Mouse (Mus musculus) retina, postnatal 7 days (tissue): Measurements from ENCODE around the gene Sema4c.
A peak's percentile ranks its signal among the peaks of the same experiment; 100 is the strongest.

ENCODE experiments used
- DNase-seq: peaks from one replicate; pipeline ENCODE4 v3.0.0-alpha.2; 2012; ENCODE audit warnings: low read depth, low spot score

Gene Sema4c

DNA sequence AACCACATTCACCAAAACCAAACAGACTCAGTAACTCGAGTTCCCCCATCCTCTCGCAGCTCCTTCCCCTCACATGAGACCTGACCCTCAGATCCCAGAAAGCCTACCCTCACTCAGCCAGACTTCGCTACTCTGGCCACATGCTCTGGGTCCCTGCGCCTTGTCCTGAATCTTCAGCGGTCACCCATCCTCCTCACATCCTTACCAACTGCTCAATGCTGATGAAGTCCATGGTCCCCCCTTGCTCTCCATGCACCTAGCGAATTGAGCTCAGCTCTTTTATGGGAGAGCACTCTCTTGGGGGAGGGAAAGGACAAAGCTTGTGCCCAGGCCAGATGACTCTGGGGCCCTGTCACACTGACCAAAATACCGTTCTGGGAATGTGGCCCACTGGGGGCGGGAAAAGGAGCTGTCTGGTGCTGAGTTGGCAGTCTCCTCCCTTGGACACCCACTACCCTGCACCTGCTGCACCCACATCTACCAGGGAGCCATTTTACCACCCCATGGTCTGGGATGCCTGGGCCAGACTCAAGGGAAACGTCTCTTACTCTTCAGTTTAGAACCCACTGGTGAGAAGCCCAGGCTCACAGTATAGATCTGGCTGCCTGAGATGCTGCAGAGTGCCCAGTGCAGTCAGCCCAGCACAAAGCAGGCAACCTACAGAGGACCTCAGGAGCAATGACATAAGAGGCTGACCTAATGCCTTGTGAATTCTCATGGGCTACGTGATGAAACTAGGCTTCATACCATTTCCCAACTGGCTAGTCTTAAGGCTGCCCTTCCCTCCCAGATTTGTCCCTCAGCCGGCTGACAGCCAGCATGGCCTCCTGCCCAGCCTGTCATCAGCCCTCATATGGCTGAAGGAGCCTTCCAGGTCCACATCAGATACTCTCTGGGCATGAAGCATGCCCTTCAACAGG lies 22.4 kb downstream of the Sema4c start:
- DNase-seq: no peak

DNA sequence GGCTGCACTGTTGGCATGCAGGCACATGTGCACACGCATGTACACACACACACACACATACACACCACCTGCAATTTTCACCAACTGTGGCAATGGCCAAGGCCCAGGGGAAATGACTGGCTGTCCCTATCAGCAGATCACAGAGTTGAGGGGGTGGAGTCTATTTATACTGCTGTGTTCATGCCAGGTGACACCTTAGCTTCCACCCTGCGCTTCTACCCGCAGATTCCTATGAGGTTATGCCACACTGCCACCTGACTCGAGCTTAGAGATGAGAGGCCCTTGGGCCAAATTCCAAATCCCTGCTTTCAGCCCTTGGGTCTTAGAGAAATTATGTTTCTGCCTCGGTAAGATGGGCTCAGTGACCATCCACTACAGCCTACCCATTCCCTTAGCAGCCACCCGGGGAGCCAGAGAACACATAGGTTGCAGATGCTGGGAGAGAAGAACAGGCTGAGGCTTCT lies 23.5 kb downstream of the Sema4c start:
- no peak for DNase-seq

DNA sequence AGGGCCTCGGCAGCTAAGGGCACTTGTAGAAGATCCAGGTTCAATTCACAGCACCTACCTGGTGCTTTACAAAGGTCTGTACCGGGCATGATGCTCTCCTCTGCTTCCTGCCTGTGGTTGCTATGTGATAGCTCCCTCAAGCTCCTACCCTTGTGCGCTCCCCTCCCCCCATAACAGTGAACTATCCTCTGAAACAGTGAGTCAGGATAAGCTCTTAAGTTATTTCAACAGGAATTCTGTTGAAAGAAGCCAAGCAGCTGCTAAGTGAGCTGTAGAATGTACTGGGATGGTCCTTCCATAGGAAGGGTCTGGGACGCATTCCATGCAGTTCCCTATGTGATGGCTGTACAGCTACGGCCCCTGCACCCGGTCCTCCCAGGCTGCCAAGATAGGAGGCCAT lies 24.6 kb downstream of the Sema4c start:
- no peak for DNase-seq

DNA sequence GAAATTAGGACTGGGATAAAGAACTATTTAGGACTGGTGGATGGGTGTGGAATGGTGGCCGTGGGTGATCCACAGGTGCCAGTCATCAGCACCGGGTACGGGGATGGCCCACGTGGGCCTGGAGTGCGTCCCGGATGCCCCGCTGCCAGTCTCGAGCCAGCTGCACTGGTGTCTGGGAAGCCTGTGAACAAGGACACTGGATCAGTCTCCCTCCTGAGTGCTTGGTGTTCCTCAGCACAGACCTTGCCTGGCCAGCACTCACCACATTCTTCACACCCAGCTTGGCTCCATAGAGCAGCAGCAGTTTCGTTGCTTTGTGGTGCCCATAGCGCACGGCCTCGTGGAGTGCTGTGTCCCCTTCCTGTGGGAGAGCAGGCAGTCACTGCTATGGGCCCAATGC lies 26.7 kb downstream of the Sema4c start:
- DNase-seq: no peak

DNA sequence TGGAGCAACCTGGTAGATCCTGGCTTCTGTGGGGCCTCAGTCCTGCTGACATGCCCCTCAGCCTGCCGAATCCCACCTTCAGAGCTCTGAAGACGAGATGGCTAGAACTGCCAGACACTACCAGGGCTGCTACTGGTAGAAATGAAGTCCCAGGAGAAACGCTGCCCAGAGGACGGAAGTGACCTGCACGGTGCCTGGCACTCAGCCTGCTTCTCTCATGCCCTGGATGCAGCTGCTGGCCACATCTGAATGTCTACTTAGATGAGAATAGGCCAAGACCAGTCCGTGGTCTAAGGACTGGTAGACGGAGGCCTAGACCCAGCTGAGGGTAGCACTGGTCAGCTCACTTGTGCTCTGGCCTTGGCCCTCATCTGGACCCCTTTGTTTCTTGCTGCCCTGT lies 27.2 kb downstream of the Sema4c start:
- no peak for DNase-seq

DNA sequence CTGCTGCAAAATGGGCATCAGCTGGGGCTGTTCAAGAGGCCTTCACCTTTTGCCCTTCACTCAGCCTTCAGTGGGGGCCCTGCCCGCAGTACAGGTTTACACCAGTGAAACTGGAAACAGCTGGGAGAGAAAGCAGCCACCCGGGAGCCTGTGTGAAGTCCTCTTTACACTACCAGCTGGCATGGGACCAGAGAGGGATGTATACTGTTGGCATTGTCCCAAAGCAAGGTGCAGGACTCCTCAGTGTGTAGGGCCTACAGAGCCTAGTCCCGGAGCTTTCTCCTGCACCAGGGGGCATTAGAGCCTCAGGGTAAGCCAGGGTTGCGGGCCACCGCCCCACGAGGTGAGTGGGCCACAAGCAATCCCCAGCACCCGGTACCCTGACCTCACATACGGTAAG lies 27.7 kb downstream of the Sema4c start:
- DNase-seq: no peak

DNA sequence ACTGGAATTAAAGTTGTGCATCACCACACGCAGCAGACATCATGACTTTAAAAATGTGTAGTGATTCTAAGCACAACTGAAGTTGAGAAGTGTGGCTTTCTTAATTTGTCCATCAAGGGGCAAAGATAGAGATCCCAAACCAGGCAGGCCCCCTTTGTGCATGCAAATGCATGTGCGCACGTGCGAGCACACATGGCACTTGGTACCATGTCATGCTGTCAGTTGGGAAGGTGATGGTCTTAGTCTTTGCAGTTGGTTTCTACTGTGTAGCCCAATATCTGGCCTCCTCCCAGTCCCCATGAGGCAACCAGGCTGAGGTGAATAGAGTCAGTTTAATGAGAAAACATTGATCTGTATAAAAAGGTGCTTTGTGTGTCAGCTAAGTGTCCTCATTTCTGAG lies 28.3 kb downstream of the Sema4c start:
- DNase-seq: no peak

DNA sequence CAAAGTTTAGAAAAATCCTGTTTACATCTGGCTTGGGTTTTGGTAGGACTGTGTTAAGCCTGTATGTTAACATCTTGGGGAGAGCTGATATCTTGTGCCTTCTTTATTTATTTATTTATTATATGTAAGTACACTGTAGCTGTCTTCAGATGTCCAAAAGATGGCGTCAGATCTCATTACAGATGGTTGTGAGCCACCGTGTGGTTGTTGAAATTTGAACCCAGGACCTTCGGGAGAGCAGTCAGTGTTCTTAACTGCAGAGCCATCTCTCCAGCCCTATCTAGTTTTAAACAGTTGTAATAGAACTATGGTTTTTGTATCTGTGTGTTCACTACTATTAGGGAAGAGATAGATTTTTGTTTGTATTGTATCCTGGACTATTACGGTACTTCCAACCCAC lies 28.9 kb downstream of the Sema4c start:
- DNase-seq: no peak

DNA sequence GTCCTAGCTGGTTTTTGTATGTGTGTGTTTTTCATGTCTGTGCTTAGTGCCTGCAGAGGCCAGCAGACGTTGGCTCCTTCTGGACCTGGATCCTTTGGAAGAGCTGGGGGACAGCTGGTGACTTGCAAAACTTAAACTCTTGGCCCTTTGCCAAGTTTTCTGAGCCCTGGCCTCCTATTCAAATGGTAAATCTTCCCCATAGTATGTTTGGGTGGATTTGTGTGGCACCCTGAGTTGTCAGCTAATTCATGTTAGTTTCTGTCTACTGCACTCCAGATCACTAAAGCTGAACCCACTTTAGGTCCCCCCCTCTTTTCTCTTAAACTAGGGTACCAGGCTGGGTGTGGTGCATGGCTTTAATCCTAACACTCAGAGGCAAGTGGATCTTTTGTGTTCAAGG lies 29.8 kb downstream of the Sema4c start:
- DNase-seq: no peak

DNA sequence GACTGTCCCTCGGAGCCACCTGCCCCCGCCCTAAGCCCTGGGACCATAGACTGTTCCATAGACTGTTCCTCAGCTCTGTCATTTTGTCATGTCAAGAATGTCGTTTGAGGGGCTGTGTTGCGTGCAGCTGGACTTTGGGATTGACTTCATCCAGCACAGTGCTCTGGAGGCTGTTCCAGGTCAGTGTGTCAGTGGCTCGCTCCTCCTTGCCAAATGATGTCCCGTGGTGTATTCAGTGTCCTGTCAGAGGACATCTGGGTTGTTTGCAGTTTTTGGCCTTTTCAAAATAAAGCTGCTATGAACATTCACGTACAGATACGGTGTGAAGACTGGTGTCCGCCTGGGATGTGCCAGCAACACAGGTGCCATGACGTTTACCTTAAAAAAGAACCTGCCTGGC lies 31.2 kb downstream of the Sema4c start:
- no peak for DNase-seq

DNA sequence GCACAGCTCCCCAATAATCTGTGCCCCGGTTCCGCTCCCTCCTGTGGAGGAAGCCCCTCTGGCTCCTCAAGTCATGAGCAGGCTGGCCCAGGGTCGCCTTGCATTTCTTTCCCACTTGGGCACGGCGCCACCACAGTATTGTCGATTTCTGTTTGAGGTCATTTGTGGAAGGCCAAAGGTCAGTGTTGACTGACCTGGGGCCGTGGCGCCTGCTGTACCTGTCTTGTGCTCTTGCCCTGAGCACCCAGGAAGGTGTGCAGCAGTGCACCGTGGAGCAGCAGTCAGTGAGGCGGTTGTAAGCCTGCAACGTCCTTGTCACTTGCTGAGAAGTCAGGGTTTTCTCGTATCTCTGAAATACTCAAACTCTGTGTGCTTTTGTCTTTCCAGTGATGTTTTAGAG lies 32.4 kb downstream of the Sema4c start:
- DNase-seq: no peak

DNA sequence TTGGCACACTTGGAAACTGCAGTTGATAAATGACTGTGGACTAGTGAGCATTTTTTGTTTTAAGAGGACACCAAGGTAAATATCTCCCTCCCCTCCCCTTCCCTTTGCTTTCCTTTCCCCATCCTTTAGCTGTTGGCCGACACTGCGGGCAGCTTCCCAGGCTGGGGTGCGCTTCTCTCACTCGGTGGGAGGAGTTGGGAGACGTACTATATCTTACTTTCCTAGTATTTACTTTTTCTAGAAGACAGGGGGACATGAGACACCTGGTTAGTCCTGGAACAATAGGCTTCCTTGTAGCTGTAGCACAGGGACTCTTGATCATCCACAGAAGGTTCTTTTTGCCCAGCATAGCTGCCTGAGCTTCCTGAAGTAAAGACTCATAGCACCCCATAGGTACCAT lies 34.1 kb downstream of the Sema4c start:
- no peak for DNase-seq

DNA sequence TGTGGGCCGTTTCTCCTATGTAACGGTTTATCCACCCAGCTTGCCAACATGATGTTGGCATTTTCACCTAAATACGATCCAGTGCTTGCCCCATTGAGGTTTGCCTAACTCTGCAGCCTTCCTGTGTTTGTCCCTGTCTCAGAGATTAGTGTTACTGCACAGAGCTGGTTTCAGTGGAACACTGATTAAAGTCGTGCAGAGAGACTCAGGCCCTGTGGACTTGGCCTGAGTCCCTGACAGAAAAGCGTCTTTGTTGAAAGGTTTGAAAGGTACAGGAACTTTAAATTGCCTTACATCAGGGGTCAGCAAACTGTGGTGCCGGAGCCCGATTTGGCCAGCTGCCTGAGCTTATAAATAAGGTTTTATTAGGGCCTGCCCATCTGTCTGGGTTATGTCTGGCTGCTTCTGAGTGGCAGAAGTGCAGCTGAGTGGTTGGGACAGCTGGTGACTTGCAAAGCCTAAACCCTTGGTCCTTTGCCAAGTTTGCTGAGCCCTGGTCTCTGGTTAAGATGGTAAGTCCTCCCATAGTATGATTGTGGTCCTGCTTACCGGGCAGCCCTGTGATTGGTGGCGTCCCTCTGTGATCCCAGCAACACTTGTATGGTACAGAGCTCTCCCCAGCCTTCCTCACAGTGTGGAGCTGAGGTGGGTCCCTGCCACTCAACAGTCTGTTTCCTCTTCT lies 34.7 kb downstream of the Sema4c start:
- peak; percentile 87 for DNase-seq

DNA sequence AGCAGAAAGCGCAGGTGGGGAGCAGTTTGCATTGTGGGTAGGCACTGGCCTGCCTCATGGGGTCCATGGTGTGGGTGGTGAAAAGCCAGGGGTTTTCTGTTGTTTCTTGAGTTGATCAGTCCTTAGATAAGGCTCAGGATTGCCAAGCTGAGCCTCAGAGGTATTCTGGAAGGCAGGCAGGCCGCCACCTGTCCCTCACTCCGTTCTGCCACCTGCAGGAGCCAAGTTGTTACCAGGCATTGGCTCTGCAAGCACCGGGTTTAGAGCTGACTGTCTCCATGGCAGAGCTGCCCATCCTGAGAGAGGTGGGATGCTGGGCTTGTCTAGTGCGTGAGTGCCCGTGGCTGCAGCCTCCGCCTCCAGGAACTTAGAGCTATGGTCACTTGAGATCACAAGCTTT lies 35.9 kb downstream of the Sema4c start:
- DNase-seq: no peak

DNA sequence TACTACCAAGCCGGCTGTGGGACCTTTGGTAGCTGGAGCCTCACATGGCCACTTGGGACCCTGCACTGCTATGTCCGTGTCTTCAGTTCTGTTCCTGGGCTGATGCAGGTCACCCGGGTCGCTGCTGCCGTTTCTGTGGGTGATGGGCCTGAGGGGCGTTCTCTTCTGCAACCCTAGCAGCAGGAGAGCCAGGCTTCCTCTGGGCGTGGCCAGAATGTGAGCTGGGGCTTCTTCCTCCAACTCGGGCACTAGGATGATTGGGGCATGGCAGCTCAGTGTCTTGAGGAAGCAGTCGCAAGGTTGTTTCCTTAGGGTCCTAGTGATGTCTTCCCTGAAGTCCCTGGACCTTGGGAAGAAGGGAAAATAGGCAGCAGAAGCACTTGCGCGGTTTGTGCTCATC lies 38.5 kb downstream of the Sema4c start:
- DNase-seq: no peak

DNA sequence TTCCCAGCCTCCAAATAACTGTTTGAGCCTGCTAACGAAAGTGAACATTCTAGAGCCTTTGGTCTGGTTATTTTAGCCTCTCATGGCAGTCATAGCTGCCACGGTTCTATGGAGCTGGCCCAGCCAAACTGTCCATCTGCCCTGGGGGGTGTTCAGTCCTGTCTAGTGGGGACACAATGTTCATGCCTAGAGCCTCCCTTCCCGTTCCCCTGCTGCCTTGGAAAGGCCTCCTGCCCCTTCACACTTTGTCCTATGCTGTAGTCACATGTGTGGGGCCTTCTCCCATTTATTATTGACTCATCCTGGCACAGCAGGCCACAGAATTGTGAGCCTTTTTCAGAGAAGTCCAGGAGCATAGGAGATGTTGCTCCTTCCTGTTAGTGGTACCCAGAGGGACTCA lies 39.9 kb downstream of the Sema4c start:
- DNase-seq: no peak

DNA sequence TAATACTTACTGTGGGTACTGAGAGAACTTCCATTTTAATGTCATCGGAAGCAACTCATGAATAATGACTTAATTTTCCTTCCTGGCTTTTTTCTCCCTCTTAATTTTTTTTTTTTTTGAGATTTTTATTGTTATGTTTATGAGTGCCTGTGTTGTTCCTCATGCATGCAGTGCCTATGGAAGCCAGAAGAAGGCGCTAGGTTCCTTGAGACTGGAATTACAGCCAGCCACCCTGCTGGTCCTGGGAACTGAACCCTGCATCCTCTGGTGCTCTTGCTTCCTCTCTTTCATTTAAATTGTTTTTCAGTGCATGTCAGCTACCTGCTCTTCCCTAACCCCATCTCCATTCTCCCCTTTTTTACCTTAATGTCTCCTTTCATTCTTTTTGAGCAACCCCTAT lies 44.4 kb downstream of the Sema4c start:
- no peak for DNase-seq

DNA sequence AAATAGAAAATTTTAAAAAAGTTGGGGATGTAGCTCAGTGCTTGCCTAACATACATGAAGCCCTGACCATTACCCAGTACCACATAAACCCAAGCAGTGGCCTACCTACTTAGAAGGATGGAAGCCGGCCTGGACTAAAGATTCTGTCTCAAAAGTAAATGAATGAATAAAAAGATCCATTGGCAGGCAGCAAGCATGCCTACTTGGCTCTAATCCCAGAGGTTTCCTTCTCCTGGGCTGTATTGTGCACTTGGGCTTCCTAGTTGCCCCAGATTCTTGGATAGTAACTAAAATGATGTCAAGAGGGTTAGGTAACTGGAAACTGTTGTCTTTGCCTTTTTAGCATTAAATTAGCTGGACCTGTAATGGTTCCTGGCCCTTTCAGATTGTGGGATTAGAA lies 44.8 kb downstream of the Sema4c start:
- DNase-seq: no peak

DNA sequence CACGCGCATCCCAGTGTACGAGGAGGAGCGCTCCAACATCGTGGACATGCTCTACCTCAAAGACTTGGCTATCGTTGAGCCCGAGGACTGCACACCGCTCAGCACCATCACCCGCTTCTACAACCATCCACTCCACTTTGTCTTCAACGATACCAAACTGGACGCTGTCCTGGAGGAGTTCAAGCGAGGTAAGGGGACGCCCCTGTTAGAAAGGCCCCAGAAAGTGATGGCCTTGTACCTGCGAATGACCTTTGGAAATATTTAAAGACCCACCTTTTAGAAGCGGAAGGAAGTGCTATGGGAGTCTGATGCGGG lies 45.2 kb downstream of the Sema4c start:
- no peak for DNase-seq

DNA sequence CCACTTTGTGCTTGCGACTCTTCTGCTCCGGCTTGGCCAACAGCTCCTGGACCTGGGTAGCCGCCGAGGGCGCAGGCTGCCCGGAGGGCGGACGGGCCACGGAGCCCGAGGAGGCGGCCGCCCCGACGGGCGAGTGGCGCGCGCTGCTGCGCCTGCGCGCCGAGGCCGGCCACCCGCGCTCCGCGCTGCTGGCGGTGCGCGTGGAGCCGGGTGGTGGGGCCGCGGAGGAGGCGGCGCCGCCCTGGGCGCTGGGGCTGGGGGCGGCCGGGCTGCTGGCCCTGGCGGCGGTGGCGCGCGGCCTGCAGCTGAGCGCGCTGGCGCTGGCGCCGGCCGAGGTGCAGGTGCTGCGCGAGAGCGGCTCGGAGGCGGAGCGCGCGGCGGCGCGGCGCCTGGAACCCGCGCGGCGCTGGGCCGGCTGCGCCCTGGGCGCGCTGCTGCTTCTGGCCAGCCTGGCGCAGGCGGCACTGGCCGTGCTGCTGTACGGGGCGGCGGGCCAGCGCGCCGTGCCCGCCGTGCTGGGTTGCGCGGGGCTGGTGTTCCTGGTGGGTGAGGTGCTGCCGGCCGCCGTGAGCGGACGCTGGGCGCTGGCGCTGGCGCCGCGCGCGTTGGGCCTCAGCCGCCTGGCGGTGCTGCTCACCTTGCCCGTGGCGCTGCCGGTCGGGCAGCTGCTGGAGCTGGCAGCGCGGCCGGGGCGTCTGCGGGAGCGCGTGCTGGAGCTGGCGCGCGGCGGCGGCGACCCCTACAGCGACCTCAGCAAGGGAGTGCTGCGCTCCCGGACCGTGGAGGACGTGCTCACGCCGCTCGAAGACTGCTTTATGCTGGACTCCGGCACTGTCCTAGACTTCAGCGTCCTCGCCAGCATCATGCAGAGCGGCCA lies 45.8 kb downstream of the Sema4c start:
- DNase-seq: no peak

DNA sequence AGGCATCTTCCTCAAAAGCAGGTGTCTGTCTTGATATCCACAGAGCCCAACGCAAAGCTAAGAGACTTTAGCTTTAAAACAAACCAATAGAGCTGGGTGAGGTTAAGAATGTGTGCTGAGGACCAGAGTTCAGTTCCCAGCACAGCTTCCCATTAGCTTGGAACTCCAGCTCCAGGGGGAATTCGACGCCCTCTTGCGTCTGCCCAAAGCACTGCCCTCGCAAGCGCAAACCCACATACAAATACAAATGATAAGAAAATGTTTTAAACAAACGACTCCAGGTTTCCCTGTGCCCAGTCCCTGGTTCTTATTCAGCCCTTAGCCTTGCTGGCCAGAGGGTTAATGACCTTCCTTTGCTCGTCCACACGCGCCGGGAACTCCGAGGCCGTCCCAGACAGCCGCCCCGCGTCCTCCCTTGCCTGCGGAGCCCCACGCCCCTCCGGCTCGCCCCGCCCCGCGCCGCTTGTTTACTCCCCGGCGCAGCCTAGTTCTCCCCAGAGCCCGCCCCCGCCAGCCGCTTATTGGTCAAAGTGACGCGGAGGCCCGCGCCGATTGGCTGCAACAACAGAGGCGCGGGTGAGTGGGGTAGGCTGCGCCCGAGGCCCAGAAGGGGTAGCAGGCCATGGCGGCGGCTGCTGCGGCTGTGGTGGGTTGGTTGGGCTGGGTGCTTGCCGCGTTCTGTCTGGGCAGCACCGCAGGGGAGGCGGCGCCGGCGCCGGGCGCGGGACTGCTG lies 46.7 kb downstream of the Sema4c start, which contains the start of gene Cnnm3:
Gene Cnnm3 (plus strand): TSS at position 579 of the 733 bp plus-strand sequence.
- peak; percentile 99 for DNase-seq

DNA sequence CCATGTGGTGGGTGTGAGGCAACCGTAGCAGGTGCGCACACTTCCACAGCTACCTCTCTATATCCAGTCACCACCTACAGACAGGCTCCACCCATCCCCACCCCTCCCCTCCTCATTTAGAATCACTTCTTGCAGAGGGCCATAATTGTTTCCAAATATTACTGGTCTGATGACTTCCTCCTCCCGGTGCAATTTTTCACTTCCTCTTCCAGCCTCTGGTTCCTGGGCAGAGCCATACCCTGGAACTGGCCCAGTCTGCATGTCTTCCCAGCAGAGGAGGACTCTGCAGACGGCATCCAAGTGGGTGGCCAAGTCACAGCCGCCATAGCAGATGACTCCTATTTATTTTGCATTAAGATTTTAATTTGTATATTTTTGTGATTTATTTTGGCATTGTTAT lies 49.9 kb downstream of the Sema4c start:
- no peak for DNase-seq
